Mouse (Mus musculus): ENCODE data around the gene Gpr3.

DNA sequence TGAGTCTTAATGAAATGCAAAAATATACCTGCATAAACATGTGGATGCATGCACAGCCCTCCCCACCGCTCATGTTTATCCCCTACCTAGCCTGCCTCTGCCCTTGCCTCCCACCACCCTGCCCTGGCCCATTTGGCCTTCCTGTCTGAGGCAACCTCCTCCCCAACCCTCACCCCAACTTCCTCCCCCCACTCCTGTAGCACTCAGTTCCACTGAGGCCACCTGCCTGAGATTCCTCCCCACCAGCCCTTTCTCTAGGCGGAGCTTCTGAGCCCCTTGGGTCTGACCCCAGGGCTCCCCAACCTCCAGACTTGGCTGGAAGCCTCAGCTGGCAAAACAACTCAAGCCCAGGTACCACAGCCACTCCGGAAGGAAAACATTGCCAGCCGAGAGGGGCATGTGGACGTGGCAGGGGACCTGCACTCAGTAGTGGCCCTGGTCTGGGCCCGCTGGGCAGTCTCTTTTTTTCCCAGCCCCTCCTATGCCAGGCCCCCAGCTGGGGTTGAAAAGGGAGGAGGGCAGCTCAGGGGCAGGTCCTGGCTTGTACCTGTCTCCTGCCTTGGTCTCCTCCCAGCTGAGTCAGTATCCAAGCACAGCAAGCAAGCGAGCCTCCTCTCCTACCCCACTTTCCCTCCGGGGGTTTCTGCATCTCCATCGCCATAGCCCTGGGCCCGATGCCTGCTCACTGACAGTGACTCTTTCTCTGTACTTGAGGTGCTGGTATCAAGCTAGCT, 49.5 kb upstream of the Gpr3 start:
- TF ChIP-seq CTCF (IDR thresholded peaks at IDR 0.05; ENCODE audit: low read depth, low read length), result no peak
- no peak for TF ChIP-seq EP300 (IDR thresholded peaks at IDR 0.05; ENCODE audit: insufficient read depth, low read depth, low read length)
- TF ChIP-seq POLR2A (IDR thresholded peaks at IDR 0.05; ENCODE audit: insufficient read depth, low read length), result no peak

Measured in ES-Bruce4 (cell line).